Mouse (Mus musculus): ENCODE measurements around the gene Fam89a. TPM values are rescaled to one million over a fixed set of nuclear protein-coding genes. Genes with fewer than 3 reads are reported as not detected.

Gene Fam89a
- total RNA-seq, 4 experiments from 2014 or later = 0.31 to 0.51 (median 0.36) TPM; not detected in 1

Other genes with a start within 250 kb of the Fam89a start
- 10 to 100 TPM; 16.1 to 28.7 (median 18.5) TPM for gene Cog2, start 231.1 kb downstream of the Fam89a start, total RNA-seq (2022)
- 10 to 100 TPM in 2 of 4 experiments, 1 to 10 TPM in 2; 7.5 to 10.9 (median 9.9) TPM for gene Agt, start 182.1 kb downstream of the Fam89a start, total RNA-seq (2022)
- gene Capn9, start 175.7 kb downstream of the Fam89a start, total RNA-seq (2022) = not detected
- 10 to 100 TPM in 2 of 4 experiments, 1 to 10 TPM in 2; 8.0 to 13.0 (median 10.7) TPM for gene 2310022B05Rik, start 88.5 kb downstream of the Fam89a start, total RNA-seq (2022)
- gene Ttc13, start 29.8 kb downstream of the Fam89a start, total RNA-seq (2022) = 10 to 100 TPM; 14.1 to 20.5 (median 18.3) TPM
- 1 to 10 TPM; 1.5 to 4.5 (median 3.5) TPM for gene Arv1, start 29.7 kb downstream of the Fam89a start, total RNA-seq (2022)
- gene Trim67, start 41.3 kb upstream of the Fam89a start, total RNA-seq (2022) = under 1 TPM in 2 of 4 experiments, not detected in 2; 0.19 to 0.36 TPM
- 100 to 1,000 TPM; 145 to 180 (median 156) TPM for gene Gnpat, start 111.2 kb upstream of the Fam89a start, total RNA-seq (2022)
- 10 to 100 TPM; 31.8 to 34.8 (median 33.5) TPM for gene 2810004N23Rik, start 111.3 kb upstream of the Fam89a start, total RNA-seq (2022)
- gene Exoc8, start 145.9 kb upstream of the Fam89a start, total RNA-seq (2022) = 1 to 10 TPM; 7.8 to 8.1 (median 7.9) TPM
- gene Sprtn, start 146.1 kb upstream of the Fam89a start, total RNA-seq (2022) = 1 to 10 TPM; 6.1 to 7.3 (median 6.5) TPM
- 100 to 1,000 TPM; 170 to 209 (median 181) TPM for gene Egln1, start 197.5 kb upstream of the Fam89a start, total RNA-seq (2022)

All from gastrocnemius, adult 8-10 months (tissue).